Mouse (Mus musculus) lung, postnatal 25 days (tissue): ENCODE data around the gene Gm19965.

Experiments
- DNase-seq: peaks from one replicate; pipeline ENCODE4 v3.0.0; 2022; ENCODE audit warnings: low spot score

Gene Gm19965

DNA sequence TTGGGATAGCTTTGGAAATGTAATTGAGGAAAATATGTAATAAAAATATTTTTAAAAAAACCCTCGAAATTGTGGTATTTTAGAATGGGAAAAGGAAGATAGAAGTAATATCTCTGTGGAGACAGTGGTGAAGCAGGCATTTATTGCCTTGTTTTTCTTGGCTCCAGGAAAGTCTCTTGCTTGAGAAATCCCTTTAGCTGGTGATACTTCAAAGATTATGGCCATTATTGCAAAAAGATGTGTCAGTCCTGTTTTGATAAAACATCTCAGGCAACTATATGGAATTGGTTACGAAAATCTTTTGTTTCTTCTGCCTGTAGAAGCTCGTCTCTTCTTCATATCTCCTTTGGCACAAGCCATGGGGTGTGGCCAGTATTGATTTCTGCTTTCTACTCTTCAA lies at the start of gene Gm19965:
Gm19965 (plus strand) TSS at position 301 of the 400 bp plus-strand sequence.
- DNase-seq = no peak

DNA sequence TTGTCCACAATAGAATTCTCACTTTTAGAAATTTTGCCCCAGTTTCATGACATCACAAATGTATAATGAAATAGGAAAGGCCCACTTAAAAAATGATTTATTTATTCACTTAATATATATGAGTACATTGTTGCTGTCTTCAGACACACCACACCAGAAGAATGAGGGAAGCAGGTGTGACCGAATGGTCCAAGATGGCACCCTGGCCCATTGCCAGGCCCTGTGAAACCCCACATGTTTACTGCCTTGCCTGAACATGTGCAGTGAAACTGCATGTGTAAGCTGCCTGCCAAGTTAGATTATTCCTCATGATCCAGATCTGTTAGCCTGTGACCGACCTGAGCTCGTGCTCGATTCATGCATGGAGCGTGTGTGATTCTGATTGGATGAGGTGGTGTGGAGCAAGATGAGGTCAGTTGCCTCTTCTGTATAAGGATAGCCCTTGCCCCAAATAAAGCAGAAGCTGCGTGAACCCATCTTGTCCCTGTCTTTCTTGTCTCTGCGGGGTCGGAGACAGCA lies 20.3 kb upstream of the Gm19965 start:
- no peak for DNase-seq
